Mouse (Mus musculus) cerebellum, postnatal 25 days (tissue): ENCODE measurements around the gene Kbtbd12.

Experiments
- DNase-seq, 2 experiments: peaks; one replicate each; pipeline ENCODE4 v3.0.0; 2021; ENCODE audit warnings: mixed read lengths in 2 of 2

Kbtbd12 gene

GRCm38 (mm10) chr6:88626462-88626861 is 11.3 kb downstream of the Kbtbd12 start:
- peak in 1 of 2 experiments; percentile 11 for DNase-seq

DNA sequence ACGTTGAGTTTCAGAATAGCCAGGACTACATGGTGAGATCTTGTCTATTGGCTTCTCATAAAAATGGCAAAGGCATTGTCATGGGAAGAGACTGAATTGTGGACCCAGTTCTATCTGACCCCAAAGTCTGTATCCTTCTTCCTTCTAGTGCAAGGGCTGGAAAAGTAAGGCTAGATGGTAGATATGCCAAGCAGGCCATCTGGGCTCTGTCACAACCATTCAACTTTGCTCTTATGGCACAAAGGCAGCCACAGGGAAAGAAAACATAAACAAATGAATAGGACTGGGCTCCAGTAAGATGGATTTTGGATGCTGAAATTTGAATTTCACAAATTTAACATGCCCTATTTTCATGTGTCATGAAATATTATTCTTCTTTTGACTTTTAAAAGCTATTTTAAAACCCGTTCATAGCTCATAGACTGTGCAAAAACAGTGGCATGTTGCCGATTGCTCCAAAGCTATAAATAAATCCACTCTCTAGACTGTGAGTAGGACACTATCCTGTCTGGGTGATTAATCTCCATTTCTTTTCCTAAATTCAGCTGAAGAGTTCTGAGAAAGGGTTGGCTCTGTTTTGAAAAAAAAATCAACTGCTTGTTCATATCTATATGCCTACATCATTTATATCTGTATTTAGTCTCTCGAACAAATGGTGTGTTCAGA is 15.8 kb downstream of the Kbtbd12 start:
- DNase-seq = peak; percentile 54

DNA sequence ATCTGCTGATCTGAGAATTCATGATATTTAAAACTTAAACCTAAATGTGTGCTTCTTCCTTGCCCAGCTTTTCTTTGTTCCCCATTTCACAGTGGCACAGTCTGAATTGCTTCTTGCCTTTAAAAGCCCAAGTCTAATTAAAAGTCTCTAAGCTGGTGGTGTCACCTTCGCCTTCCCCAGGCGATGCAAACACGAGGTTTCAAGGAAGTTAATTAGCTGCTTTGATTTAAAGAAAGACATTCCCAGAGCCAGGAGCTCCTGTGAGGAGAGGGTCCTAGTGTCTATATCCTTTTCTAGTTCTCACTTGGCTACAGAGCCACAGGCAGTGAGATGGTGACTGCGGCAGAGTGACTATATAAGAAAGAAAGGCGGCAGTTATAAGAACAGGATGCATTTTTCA is 18.2 kb downstream of the Kbtbd12 start:
- DNase-seq = no peak

DNA sequence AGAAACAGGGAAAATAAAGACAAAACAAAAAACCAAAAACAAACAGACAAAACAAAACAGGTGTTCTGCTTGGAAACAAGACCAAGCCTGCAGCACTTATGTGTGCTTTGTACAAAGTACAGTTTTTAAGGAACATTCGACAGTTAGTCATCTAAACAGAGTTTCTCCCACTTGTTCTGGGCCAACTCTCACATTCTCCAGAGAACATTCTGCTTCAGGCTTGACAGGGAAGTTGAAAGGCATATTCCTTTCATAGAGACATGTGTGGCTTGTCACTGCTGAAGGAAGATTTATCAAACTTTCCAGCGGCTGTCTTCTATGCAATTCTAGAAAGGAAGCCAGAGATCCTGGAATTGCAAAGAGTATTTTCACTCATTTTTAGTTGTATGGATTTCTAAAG is 22.4 kb downstream of the Kbtbd12 start:
- no peak for DNase-seq

- no peak for DNase-seq
Observed at GRCm38 (mm10) chr6:88606417-88606816, 31.3 kb downstream of the Kbtbd12 start.

DNA sequence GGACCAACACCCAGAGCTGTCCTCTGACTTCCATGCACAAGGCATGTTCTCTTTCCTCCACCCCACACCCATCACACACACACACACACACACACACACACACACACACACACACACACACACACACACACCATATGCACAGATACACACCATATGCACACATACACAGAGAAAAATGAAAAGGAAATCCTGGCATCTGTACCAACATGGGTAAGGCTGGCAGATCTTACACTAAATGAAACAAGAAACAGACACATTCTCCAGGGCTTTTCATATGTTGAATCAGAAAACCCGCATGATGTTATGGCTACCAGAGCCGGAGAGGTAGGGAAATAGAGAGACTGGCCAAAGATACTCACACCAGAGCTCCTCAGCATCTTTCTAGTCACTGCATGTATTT is 32.0 kb downstream of the Kbtbd12 start:
- DNase-seq = no peak

DNA sequence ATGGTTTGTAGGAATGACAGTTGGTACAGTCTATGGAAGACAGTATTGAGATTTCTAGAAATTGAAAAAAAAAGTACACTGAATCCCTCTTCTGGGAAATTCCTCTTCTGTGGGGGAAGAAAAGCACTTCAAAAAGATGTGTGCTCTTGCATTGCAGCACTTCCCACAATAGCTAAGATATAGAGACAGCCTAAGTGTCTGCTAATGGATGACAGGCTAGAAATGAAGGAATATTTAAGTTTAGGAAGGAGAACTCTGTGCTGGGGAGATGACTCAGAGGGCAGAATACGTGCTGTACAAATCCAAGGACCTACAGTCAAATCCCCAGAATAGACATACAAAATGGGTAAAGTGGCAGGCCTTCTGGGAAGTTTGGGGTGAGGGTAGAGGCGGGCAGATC is 32.5 kb downstream of the Kbtbd12 start:
- no peak for DNase-seq

DNA sequence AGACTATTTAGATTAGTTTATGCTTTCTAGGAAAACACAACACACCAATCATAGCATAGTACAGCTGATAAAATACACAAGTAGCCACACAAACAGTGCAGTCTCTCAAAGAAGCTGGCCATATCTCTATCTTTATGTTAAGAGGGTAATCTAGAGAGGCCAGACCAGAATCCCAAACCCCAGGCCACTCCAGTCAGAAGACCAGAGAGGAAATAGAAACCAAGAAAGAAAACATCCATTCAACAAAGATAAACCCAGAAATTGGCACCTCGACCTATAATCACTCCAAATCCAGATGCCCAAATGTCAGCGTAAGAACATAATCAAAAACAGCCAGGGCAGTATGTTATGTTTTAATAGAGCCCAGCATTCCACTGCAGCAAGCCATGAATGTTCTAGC is 41.6 kb downstream of the Kbtbd12 start:
- no peak for DNase-seq

GRCm38 (mm10) chr6:88592367-88592766 is 45.4 kb downstream of the Kbtbd12 start:
- no peak for DNase-seq

GRCm38 (mm10) chr6:88590231-88590630 is 47.5 kb downstream of the Kbtbd12 start:
- peak in 1 of 2 experiments; percentile 54 for DNase-seq

DNA sequence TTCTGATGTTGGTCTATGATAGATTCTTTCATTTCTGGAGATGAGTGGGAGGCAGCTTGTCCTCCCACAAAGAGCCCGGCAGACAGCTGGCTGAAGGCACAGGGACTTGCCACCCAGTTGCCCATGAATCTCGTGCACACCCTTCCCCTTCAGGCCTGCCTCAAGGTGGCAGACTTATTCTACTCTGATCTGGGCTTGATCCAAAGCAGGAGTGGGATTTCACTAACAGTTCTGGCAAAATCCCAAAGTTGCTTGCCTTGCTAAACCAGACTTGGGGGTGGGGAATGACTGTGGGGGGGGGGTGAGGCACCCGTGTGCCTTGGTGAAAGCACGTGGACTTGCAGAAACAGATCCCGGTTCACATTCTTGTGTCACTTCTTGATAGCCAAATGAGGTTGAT is 48.2 kb downstream of the Kbtbd12 start:
- DNase-seq = peak; percentile 36 to 50

DNA sequence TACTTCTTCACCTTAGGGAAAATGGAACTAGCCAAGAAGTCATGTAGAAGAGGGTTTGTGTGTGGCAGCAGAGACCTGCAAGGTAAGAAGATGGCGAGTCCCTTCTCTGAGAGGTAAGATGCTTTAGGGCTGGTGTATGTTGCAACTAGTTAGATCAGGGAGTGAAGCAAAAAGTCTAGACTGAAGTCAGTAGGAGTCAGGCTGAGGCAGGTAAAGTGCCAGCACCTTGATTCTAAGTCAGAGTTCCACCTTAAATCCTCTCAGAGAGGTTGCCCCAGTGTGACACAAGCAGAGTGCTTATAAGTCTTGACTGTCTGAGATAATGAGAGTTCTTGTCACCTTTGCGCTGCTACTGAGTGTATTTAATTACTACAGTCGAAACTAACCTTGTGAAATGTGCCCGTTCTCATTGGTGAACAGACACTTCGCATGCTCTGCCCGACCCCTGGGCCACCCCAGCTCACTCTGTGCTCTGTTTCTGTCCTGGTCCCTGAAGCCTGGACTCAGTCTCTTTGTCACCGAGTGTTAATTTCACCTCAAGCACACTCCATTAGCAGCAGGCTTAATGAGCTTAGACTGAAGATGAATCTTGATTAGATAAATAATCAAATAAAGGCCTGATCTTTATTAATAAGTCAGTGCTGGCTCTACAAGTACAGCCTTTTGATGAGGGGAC is 49.0 kb downstream of the Kbtbd12 start:
- no peak for DNase-seq

GRCm38 (mm10) chr6:88587091-88587490 is 50.7 kb downstream of the Kbtbd12 start:
- DNase-seq = no peak

GRCm38 (mm10) chr6:88583950-88584349 is 53.8 kb downstream of the Kbtbd12 start:
- no peak for DNase-seq

GRCm38 (mm10) chr6:88576495-88576894 is 61.3 kb downstream of the Kbtbd12 start:
- DNase-seq = no peak

- peak in 1 of 2 experiments; percentile 40 for DNase-seq
Observed at GRCm38 (mm10) chr6:88566676-88567075, 71.1 kb downstream of the Kbtbd12 start.

DNA sequence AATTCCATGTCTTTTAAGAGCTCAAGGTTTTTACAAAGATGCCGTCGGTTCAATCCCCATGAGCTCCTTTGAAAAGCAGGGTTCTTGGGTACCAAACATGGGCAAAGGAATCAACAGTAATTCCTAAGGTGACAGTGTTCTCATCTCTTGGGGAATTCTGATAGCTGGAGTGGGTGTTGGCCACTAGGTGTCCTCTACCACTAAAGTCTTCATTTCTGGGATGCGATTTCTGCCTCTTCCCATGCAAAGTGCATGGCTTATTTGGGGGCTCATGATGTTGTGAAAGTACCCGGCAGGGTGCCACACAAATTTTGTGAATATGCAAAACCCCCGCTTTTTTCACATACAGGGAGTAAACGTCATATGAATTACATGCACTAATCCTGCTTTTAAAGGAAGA is 72.7 kb downstream of the Kbtbd12 start:
- peak; percentile 50 to 68 for DNase-seq

DNA sequence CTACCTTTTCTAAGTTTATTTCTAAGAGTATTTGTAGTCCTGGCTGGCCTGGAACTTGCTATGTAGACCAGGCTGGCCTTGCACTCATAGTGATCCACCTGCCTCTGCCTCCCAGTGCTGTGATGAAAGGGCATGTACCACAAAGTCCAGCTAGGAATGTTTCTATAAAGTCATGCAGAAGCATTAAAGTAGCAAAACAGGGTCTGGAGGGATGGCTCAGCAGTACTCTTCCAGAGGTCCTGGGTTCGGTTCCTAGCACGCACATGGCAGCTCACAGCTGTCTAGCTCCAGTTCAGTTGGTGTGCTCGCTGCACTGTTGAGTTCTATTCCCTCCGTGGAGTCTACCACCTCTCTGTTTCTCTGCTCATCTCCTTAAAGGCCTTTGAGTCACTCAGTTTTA is 77.6 kb downstream of the Kbtbd12 start:
- no peak for DNase-seq

GRCm38 (mm10) chr6:88559688-88560087 is 78.1 kb downstream of the Kbtbd12 start:
- DNase-seq = peak; percentile 63 to 69

GRCm38 (mm10) chr6:88558076-88558475 is 79.7 kb downstream of the Kbtbd12 start:
- DNase-seq = peak; percentile 77 to 78

DNA sequence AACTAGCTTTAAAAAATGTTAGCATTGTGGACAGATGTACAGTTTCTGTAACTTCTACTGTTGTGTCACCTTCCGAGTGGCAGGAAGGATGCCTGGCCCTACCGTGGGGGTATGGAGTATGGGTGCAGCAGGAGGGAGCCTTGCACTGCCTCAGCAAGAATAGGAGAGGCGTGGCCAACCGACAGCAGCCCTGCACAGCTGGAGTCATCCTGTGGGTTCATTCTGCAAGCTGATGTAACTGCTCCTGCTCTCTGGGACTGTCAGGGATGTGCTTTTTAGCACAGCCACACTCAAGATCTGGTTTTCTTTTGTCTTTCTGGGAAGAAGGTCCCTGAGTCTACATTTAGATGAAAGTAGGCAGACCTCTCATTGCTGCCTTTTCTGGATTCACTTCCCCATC is 80.2 kb downstream of the Kbtbd12 start:
- no peak for DNase-seq

DNA sequence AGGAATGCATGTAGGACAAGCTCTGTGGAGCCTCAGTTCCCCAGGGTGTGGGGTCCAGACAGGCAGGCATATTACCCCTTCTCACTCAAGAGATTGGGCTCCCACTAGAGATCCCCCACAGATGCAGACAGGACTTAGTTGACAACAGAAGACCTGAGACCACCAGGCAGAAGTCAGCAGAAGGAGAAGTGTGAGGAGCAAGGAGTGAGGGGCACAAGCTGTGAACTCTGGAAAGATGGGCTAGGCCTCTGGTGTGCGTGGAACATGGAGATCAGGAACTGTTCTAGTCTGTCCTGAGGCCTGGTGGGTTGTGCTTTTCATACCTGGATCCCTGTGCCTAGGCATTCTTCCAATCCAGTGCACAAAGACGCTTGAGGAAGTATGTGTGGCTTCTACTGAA is 87.8 kb downstream of the Kbtbd12 start:
- no peak for DNase-seq

- peak; percentile 68 to 81 for DNase-seq
Observed at GRCm38 (mm10) chr6:88549137-88549814, 88.5 kb downstream of the Kbtbd12 start.
